Mouse (Mus musculus) right cerebral cortex, postnatal 25 days (tissue): ENCODE measurements around the gene Spocd1.

Source experiments
- DNase-seq: peaks from one replicate; pipeline ENCODE4 v3.0.0; 2022

Gene Spocd1

DNA sequence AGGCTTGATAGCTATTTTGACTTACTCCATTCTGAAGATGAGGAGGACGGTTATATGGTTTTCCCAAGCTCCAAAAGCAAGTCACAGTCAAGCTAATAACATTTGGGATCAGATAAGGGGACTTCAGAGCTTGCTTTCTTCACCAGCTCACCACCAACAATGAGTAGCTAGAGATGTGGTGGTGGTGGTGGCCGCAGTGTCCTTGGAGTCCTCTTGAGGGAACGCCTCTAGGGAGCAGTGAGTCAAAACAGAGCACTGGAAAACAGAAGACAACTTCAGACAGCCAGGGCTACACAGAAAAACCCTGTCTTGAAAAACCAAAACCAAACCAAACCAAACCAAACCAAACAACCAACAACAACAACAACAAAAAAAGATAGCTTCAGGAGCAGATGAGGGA, 10.1 kb upstream of the Spocd1 start:
- no peak for DNase-seq

DNA sequence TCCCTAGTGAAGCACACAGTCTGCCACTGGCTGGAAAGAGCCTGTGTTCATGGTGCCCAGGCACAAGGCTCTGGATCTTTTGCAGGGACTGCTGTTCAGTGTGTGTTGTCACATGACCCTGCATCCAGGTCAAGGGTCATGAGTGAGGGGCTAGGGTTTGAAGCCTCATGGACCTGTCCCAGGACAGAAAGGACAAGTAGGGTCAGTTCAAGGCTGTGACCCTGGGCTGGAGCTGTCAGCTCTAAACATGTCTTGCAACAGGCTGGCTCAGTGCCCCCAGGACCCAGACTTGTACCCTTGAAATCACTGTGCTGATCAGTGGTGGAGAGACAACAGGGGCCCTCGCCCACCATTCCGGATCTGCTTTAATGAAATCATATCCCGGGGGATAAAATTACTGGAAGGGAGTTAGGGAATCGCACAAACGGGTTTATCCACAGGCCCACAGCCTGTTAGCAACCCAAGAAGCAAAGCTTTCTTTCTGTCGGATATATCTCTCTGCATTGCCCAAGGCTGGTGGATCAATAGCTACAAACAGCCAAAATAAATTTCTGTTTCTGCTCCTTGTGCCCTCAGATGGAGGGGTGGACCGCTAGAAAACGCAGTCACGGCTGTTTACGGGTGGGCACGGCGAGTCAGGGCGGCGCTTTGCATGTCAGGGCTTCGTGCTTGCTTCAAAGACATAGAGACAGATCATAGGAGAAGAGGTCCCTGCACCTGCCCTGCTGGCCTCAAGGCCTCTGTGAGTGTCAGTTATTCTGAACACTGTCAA, 8.3 kb upstream of the Spocd1 start:
- DNase-seq, result no peak

DNA sequence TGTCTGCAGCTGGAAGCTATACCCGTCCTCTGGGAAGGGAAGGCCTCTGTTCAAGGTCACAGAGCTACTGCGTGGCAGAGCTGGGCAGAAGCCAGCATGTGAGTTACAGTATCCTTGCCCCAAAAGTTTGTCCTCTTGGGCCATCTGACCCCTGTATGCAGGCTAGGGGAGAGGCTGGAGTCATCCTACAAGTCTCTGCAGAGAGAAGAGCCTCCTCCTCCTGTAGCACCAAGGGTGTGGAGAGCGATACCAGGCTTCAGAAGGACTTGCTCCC, 7.8 kb upstream of the Spocd1 start:
- DNase-seq, result no peak

DNA sequence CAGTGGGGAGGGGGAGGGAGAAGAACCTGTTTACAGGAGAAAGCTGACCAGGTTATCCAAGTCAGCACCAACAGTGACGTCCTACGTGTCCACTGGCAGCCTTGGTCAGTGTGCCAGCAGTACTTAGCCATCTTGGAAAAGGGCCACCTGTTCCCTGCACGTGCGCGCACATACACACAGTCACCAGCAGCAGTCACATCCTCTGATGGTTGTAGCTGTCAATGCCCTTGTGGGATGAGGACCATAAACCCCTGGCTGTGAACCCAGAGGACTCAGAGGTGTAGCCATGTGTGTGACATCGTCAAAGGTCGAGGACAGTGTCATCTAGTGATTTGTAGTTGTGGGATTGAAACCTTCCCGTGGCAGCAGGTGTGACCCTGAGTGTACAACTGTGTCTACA, 4.9 kb upstream of the Spocd1 start:
- DNase-seq, result no peak

DNA sequence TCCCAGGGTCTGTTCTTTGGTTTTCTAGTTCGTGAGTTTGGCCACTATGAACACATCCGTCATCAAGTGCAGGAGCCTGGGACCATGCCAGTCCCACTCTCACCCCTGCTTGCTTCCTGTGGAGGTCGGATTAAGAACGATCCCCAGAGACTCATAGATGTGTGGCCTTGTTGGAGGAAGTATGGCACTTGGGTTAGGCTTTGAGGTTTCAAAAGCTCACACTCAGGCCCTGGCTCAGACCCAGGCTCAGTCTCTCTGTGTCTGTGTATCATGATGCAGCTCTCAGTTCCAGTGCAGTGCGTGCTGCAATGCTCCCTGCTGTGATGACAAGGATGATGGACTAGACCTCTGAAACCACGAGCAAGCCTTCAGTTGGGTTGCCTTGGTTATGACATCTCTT, 4.4 kb upstream of the Spocd1 start:
- no peak for DNase-seq

DNA sequence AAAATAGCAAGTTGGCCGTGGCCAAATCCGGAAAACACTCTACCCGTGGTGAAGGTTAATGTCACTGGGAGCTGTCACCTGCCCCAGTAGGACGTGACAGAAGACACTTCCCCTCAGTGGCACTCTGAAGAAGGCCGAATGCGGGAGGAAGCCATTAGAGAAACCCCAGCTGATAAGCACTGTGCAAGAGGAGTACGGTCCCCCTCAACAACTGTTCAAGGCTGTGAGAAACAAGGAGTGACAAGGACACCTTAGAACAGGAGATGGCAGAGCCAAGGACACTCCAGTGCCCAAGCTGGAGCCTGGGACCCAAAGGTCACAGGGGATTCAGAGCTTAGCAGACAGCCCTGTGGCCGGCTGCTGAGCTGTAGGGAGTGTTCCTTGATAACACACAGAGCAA, 2.5 kb upstream of the Spocd1 start:
- DNase-seq, result no peak

DNA sequence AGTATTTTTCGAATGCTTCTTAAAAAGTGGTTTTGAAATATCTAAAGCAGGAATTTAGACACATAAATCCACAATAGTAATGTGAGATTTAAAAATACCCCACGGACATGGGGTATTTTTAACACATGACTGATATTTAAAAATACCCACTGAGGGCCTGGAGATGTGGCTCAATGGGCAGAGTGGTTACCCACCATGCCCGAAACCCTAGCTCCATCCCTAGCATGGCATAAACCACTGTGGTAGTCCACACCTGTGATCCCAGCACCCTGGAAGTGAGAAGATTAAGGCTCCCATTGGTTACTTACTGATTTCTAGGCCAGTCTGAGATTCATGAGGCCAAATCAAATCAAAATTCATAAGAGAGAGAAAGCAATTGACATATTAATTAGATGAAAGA, 2.0 kb upstream of the Spocd1 start:
- DNase-seq, result no peak

DNA sequence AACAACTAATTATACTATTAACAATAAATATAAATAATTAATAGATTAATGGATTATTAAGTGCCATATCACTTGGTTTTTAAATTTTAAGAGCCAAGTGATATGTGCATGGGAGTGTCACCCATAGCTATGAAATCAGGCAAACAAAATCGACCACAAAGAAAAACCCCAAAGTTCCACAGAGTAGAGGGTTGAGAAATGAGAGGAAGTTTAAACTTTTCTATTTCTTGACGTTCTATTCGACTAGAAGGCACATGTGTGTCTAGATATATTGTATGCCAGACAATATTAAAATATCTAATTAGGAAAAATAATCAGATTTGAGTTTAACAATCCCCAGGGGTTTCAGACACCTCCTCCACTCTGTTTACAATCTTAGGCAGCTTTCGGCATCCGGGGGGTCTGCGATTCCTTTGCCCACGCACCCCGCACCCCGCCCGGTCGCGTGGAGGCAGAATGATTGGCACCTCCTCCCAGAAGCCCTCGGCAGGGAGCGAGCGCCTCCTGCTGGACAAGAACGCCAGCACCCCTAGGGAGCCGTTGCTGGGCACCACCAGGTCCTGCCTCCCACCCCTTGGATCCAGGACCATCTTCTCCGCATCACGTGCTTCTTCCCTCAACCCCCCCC, 811 bp upstream of the Spocd1 start:
- DNase-seq, result peak; percentile 67

DNA sequence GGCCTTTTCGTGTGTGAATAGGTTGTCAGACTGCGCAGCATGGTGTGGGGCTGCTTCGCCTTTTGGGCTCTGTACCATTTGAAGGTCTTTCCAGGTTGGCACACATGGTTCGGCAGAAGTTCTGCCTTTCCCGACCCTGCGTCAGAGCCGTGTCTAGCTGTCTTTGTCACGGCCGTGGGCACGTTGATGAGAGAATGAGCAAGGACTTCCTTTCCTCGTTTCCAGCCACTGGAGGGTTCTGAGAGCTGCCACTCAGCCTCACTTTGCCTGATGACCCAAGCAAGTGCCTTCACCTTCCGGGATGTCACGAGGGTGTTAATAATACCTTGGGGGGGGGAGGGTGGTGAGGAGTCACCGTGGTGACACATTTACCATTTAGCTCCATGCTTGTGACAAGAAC, 4.6 kb downstream of the Spocd1 start:
- DNase-seq, result no peak

DNA sequence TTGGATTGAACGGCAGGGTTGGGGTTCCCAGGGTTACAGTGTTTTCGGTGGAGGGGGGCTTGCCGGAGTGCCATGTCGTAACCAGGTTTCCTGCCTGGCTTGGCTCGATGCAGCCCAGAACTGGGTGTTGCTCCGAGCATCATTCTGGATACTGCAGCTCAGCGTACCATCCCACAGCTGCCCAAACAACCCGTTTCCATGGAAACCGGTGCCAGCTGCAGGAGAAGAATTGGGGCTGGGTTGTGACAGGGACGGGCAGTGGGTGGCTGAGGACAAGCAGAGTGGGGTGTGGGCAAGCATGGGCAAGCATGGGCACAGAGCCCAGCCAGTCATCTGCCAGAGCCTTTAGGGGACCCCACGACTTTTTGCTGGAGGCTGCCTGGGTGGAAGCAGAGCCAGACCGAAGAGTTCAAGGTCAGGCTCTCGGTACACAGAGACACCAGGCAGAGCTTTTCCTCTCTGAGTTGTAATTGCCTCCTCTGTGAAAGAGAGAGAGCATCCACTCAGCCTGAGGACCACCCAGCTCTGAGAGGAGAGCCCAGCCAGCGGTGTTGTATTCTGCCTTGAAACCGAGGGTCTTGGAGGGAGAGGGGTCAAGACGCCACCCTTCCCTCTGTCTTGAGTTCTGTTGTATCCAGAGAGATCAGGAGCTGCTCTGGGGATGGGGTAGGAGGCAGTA, 5.3 kb downstream of the Spocd1 start:
- DNase-seq, result peak; percentile 68

DNA sequence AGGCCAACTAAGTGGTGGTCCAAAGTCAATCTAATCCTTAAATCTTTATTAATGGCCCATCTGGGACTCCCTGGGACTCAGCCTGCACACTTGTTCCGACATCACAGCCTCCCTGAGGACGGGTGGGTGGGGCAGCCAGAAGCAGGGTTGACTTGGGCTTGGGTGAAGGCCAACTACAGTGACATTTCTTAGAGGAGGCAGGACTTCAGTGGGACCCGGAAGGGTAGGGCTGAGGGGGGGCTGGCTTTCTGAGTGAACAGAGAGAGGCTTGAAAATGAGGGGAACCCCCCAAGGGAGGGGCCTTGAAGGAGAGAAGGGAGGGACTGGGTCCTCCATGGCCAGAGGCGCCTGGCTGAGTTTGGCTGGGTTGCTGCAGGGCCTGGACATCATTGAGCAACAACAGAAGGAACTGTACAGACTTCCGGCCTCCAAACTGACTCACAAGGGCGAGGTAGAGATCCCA, 22.3 kb downstream of the Spocd1 start:
- DNase-seq, result no peak

DNA sequence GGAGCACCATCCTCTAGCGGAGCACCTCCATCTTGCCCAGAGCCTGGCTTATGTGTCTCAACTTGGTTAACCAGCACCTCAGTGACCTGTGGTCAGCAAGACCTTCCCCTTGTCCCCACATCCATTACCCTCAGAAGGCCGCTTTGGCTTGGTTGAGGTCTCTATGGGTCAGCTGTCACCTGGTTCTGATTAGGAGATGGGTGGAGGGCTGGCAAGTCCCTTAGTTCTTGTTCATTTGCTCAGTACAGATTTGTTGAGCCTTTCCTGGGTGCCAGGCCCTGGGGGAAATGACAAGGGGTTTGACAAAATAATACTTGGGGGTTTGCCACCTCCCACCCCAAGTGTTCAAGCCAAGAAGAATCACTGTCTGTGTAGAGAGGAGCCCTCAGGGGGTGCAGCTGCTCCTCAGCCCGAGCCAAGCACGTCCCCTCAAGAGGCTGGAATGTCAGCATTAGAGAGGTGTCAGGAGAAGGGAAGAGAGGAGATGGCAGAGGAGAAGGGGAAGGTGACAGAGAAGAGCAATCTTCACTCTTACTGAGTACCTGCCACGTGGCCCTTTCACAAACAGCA, 23.3 kb downstream of the Spocd1 start:
- DNase-seq, result no peak

DNA sequence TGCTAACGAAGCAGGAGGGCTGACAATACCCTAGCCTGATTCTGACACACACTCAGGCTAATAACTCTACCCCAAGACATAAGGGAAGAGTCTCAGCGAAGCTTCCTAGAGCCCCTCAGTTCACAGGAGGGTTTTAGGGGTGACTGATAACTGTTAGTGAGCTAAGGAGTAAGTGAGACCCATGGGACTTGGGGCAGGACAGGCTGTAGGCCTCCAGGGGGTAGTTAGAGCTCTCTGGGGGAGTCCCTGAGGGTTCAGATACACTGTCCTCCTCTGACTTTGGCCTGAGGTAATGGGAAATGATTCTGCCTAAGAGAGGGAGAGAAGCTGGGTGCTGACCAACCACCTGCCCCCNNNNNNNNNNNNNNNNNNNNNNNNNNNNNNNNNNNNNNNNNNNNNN, 25.5 kb downstream of the Spocd1 start:
- DNase-seq, result no peak

DNA sequence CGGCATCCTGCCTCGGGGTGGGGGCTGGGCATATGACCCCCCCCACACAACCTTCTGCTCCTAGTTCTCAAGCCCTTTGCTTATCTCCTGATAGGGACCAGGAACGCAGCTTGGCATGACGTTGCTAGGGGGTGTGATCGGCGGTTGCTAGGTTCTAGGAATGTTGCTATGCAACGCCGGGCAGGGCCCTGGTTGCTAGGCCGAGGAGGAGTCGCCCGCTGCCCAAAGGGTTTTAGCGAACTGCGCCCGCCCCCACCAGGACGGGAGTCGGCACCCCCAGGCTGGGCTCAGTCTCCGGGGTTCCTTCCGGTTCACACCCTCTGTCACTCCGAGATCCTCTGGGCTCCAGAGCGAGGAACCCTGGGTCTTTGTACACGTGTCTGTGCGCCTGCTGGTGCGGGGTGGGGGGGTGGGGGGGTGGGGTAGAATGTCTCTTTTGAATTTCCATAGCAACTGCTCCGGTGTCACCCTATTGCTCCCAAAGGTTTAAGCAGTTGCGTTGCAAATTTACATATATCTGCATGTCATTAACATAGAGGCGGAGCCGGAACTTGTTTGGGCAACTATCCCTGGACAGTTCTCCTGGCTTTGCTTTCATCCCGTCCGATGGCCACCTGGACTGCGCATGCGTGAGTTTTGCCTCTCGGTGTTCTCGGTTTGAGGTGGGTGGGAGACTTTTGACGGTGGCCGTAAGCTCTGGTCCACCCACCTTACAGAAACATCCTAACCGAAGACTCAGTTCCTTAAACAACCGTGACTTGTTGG, 31.3 kb downstream of the Spocd1 start:
- DNase-seq, result peak; percentile 86

DNA sequence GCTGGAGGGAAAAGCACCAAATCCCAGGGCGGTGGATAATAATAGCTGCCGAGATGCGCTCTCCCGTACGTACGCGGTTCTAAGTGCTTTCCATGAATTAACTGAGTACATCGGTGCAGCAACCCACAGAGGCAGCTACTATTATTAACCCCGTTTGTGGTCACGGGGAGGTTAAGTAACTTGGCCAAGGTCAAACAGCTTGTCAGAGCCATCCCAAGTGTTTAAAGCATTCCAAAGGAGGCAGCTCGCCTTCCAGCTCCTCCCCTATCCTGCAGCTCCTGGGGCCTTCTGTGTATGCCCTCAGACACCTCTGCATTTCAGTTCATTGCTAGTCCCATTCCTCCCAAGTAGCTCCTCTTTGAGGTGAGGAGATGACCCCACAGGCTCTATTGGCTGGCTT, 36.2 kb downstream of the Spocd1 start:
- DNase-seq, result no peak

DNA sequence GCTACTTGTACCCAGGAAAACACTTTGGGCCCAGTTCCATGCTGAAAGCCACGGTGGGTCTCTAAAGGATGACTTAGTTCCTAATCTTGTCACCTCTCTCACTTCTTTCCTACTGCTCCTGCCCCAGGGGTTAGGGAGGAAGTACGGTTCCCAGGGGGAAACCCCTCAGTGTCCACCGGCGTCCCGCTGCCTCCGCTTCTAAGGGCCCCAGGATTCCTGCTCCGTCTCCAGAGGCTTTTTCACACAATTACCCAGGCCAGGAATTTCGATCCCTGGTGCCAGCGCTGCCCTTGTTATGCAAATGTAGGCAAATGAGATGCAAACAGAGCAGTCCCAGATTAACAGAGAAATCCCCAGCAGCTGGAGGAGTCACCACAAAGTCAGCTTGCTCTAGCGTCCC, 37.2 kb downstream of the Spocd1 start:
- no peak for DNase-seq

DNA sequence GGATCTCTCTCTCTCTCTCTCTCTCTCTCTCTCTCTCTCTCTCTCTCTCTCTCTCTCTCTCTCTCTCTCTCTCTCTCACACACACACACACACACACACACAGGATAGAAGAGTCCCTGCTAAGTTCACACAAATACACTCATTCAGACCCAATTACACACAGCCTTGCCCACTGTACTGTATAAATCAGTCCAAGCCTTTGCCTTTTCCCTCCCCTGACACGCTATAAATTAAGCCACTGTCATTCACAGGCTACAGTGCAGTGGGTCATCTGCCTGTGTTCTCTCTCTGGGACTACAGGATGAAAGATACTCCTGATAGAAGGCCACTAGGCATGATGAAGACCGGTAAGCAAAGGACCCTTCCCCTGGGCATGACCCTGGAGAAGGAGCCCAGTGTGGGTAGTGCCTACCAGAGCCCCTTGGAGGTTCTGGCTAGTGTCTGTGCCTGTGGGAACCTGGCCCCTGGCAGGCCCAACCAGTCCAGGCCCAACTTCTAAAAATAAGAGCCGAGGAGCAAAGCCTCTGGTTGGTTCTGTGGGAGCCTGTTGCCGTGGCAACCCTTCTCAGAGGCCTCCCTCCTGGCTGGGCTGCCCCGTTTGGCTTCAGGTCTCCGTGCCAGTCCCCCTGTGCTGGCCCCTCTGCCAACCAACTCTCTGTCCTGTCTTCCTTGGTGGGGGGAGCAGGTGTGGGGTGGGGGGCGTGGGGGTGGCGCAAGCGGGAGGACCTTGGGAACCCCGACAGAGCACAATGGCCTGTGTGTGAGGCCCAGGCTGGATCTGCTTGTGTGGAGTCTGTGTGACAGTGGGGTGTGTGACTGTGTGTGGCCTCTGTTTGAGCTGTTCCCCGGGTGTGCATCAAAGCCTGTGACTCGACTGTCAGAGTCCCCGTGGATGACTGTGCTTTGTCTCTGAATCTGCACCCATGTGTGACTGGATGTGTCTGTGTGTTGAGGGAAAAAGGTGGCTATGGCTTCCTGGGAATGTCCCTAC, 38.3 kb downstream of the Spocd1 start:
- peak; percentile 77 for DNase-seq

DNA sequence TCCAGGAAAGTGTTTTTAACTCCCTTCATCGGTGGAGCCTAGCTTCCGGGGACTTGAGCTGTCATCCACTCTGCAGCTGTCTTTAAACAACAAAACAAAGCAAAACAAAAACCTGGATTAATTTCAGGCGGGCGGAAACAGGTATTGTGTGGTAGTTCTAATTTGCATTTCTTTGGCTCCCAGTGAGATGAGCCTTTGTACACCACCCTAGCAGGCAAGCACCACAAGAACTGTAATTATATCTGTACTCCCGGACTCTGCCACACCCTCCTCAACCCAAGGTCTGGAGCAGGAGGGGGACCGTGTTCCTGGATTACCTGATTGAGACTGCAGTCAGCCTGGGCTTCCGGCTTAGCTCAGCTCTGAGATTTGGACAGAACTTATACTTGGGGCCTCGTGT, 41.1 kb downstream of the Spocd1 start:
- no peak for DNase-seq

DNA sequence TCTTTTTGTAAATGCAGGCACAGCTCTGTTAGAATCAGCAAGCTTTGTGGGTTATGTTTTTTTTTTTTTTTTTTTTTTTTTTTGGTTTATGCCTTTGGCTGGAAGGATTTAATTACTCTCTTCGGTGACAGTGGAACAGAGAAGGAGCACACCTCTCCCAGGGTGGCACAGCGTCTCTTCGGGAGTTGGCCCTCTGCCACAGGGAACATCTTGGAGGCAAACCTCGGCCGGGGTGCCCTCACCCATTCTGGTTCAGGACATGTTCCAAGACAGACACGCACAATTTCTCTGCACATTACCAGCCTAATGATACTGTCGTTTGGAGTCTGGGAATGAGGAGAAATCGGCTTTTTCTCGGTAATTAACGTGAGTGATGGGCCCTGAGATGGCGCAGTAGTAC, 41.8 kb downstream of the Spocd1 start:
- DNase-seq, result no peak

DNA sequence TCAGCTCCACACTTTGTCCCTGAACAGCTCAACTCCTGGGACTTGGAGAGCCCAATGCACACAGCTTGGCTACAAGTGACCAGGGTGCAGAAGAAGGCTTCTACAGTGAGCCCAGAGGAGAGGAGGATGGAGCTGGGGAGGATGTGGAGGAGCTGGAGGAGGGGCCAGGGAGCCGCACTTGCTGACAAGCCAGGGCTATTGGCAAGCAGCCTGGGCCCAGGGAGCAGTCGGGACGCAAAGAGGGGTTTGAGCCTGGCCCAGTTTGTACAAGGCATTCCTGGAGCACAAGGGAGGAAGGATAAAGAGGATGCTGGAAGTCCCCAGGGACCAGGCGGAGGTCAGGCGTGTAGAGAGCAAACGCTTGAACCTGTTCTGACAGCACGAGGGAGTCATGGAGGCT, 42.9 kb downstream of the Spocd1 start:
- no peak for DNase-seq

DNA sequence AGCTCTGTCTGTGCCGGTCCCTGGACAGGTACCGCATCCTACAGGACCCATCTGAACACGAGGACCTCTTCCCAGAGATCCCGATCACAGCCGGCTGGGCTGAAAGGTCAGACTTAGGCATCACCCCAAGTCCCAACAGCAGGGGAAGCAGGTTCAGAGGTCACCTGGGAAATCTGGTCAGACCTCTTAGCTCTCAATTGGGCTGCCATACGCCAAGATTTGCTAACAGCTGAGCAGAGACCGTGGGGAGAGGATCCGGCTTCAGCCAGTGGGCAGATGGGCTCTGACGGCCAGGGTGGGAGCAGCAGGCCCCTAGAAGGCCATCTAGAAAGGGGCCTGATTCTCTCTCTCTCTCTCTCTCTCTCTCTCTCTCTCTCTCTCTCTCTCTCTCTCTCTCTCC, 45.2 kb downstream of the Spocd1 start:
- DNase-seq, result no peak

DNA sequence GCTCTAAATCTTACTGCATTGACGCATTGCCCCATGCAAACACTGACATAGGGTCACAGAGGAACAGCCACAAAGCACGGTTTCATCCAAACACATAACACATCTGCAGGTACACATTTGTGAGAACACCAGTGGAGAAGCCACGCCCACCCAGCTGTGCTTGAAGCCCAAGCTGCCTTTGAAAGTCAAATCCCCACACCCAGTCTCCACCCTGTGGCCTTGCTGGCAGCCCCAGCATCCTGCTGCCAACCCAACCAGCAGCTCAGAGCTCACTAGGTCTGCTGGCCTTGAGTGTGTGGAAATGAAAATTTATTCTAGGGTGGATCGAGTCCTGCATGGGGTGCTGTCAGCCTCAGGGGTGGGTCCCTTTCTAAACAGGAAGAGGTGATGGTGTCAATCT, 48.2 kb downstream of the Spocd1 start:
- no peak for DNase-seq
